Mouse (Mus musculus): ENCODE measurements around the gene Gm9603.
"Not testable (repeated sequence)": the region's sequence is repeated elsewhere in the genome, so short reads cannot be mapped to it uniquely, and the experiment has no call there.

The Gm9603 gene

DNA sequence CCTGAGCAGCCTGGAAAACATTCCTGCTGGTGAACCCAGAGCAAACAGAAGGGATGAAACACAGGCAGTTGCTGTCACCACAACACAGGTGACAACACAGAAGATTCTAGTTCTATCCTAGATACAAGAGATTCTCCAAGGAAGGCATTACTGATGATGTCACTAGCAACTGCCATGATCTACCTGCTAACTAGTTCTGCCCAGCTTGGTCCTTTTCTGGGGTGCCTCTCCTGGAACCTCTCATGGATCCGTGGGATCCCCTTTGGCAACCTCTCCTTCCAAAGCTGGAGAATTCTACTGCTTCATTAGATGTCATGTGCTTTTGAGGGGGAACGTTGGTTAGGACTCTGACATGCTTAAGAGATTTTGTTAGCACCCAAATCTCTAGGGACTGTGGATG, at the start of gene Gm9603:
Gm9603 (minus strand) TSS at position 101 of the 400 bp plus-strand sequence.
- ATAC-seq (ENCODE audit: low TSS enrichment), result not testable (repeated sequence)

DNA sequence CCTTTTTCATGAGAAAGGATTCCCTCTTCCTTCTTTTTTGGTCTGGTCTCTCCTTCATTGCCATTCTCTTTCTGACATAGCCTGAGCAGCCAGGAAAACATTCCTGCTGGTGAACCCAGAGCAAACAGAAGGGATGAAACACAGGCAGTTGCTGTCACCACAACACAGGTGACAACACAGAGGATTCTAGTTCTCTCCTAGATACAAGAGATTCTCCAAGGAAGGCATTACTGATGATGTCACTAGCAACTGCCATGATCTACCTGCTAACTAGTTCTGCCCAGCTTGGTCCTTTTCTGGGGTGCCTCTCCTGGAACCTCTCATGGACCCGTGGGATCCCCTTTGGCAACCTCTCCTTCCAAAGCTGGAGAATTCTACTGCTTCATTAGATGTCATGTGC, 54.3 kb downstream of the Gm9603 start, which contains the start of gene Gm8265:
Gm8265 (minus strand) TSS at position 101 of the 400 bp plus-strand sequence.
- ATAC-seq (ENCODE audit: low TSS enrichment), result not testable (repeated sequence)
